Mouse (Mus musculus) layer of hippocampus, postnatal 36 days (tissue): ENCODE measurements around the gene Zfp655. TPM values are rescaled to one million over a fixed set of nuclear protein-coding genes. Genes with fewer than 3 reads are reported as not detected.
"Not testable (repeated sequence)": the region's sequence is repeated elsewhere in the genome, so short reads cannot be mapped to it uniquely, and the experiment has no call there.

Experiments used
- DNase-seq, 2 experiments: peaks; one replicate each; pipeline ENCODE4 v3.0.0; 2022
- total RNA-seq, 2 experiments: library from RNA; stranded (reverse); gene quantifications; 2 replicates each; pipeline ENCODE4 v1.2.3; 2021

Gene Zfp655
- total RNA-seq, 2 experiments from 2014 or later = 24.4 to 27.4 TPM

GRCm38 (mm10) chr5:145223395-145223794, 8.1 kb upstream of the Zfp655 start:
- DNase-seq = no peak

GRCm38 (mm10) chr5:145226453-145226852, 5.1 kb upstream of the Zfp655 start:
- no peak for DNase-seq

DNA sequence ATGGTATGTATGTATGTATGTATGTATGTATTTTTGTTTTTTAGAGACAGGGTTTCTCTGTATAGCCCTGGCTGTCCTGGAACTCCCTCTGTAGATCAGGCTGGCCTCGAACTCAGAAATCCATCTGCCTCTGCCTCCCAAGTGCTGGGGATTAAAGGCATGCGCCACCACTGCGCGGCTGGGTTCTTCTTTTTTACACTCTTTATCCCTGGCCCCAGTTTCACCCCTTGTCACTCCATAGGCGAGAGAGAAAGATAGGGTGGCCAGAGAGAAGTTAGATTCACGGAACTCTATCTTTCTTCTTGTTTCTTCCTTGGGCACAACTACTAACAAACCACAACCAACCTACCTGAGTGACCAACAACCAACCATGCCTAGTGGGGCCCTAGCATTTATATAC, 2.2 kb upstream of the Zfp655 start:
- not testable (repeated sequence) for DNase-seq

- no peak for DNase-seq
Observed at GRCm38 (mm10) chr5:145230641-145231040, 874 bp upstream of the Zfp655 start.

- DNase-seq = peak in 1 of 2 experiments; percentile 10
Observed at GRCm38 (mm10) chr5:145231893-145232411, 437 bp downstream of the Zfp655 start.

DNA sequence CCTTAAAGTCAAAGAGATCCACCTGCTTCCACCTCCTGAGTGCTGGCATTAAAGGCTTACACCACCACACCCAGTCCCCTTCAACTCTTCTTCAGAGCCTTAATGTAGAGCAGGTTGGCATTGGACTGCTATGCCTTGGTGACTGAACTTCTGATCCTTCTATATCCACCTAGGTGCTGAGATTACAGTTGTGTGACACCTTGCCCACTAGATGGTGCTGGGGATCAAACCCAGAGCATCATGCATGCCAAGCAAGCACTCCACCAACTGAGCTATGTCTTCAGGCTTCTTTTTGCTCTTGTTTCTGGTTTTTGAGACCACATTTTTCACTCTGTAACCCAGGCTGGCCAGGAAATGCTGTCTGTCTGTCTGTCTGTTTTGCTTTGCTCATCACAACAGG, 3.1 kb downstream of the Zfp655 start:
- no peak for DNase-seq

GRCm38 (mm10) chr5:145249520-145249919, 18.0 kb downstream of the Zfp655 start:
- no peak for DNase-seq

- DNase-seq = not testable (repeated sequence)
Observed at GRCm38 (mm10) chr5:145273568-145273967, 42.1 kb downstream of the Zfp655 start.

DNA sequence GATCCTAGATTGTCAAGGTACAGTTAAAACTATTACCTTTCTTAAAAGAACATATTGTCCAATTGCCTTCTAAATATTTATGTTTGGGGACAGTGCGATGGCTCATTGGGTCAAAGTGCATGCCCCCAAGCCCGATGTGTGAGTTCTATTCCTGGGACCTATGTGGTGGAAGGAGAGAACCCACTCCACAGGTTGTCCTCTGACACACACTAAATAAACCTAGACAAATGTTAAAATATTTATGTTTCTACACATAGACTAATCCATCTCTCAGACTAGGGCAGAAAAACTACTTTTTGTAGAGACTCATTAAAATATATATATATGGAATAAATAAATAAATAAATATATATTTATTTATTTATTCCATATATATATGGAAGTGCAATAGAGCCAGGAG, 48.4 kb downstream of the Zfp655 start:
- no peak for DNase-seq

GRCm38 (mm10) chr5:145280371-145281143, 49.0 kb downstream of the Zfp655 start, which contains the start of gene Zscan25:
Gene Zscan25 (plus strand): TSS chr5:145280500.
- DNase-seq = peak; percentile 87 to 88

- no peak for DNase-seq
Observed at GRCm38 (mm10) chr5:145288382-145288781, 56.9 kb downstream of the Zfp655 start.

- DNase-seq = no peak
Observed at GRCm38 (mm10) chr5:145290697-145291096, 59.2 kb downstream of the Zfp655 start.

GRCm38 (mm10) chr5:145292398-145292797, 60.9 kb downstream of the Zfp655 start:
- DNase-seq = no peak

Other genes starting within 250 kb of the Zfp655 start
- gene Gm4871, start 199.0 kb upstream of the Zfp655 start, total RNA-seq = not detected
- gene 1700018F24Rik, start 188.7 kb upstream of the Zfp655 start, total RNA-seq = not detected
- 100 to 1,000 TPM; 248 to 263 TPM for gene Arpc1a, start 147.9 kb upstream of the Zfp655 start, total RNA-seq
- not detected for gene Kpna7, start 147.7 kb upstream of the Zfp655 start, total RNA-seq
- 10 to 100 TPM; 23.4 to 26.9 TPM for gene Arpc1b, start 117.5 kb upstream of the Zfp655 start, total RNA-seq
- gene Pdap1, start 91.5 kb upstream of the Zfp655 start, total RNA-seq = 10 to 100 TPM; 88.8 to 94.5 TPM
- gene Bud31, start 91.4 kb upstream of the Zfp655 start, total RNA-seq = 10 to 100 TPM; 74.3 to 76.2 TPM
- 10 to 100 TPM; 23.6 to 24.7 TPM for gene Ptcd1, start 64.6 kb upstream of the Zfp655 start, total RNA-seq
- 10 to 100 TPM; 23.0 to 23.4 TPM for gene Cpsf4, start 64.5 kb upstream of the Zfp655 start, total RNA-seq
- gene Atp5j2, start 39.7 kb upstream of the Zfp655 start, total RNA-seq = 100 to 1,000 TPM; 262 to 270 TPM
- 10 to 100 TPM; 11.0 to 11.5 TPM for gene Zkscan14, start 29.8 kb upstream of the Zfp655 start, total RNA-seq
- gene Zkscan5, start 27.2 kb upstream of the Zfp655 start, total RNA-seq = 10 to 100 TPM; 10.8 to 11.4 TPM
- gene Zscan25, start 48.8 kb downstream of the Zfp655 start, total RNA-seq = 10 to 100 TPM; 17.2 to 19.5 TPM
- not detected for gene Cyp3a57, start 113.6 kb downstream of the Zfp655 start, total RNA-seq
- not detected for gene Cyp3a16, start 238.0 kb downstream of the Zfp655 start, total RNA-seq